8 mouse cellular contexts compared by ENCODE assay signal in the genomic region with DNA sequence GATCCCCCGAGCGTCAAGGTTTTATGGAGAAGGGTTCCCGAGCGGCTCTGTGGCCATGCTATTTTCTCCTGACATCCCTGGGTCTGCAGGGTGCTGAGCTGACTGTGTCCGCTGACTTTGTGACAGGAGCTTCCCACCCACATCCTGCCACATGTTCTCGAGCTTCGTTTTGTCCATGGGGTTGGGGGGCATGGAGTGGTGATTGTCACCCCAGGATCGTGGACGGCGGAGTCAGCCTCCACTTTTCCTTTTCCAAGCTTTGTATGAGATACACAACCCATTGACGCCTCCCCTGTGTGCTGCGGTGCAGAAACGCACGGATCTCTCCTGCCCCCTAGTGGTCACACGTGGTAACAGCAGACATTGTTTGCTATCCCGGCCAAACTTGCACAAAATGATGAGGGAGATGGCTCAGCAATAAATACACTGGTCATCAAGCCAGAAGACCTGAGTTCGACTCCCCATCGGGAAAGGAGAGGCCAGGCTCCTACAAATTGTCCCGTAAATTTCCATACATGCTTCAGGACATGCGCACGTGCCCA. TPM values are rescaled to one million over a fixed set of nuclear protein-coding genes. Genes with fewer than 3 reads are reported as not detected.
DNase-seq lines count a peak whose midpoint lies in the region; ATAC-seq and TF ChIP-seq lines count a peak whose summit lies in the region.

No protein-coding gene starts in this region.

- H3K27me3 ChIP-seq in heart, embryonic 14.5 days (ENCODE audit: control insufficient read depth, insufficient read depth, low read length): peaks cover 19% of the 10 kb centered on the region
- H3K27me3 ChIP-seq in lung, embryonic 14.5 days (ENCODE audit: insufficient read depth, low read length): 0 out of 2 replicates have a peak, but pooled peaks cover 5% of the 10 kb centered on the region

- peak; percentile 73 to 81 for DNase-seq in CD8-positive naive resting alpha-beta T cell, adult 2 months (ENCODE audit: low read depth in 2 of 2, low spot score in 2 of 2)
- DNase-seq in brain, adult 2 months (ENCODE audit: low read depth, low spot score): peak; percentile 92
- peak; percentile 78 to 86 for DNase-seq in kidney, postnatal 25 days
- DNase-seq in lung, embryonic 14.5 days: peak; percentile 91
- peak; percentile 75 for DNase-seq in testis, postnatal 14 days (ENCODE audit: low spot score)

- TF ChIP-seq CTCF in lung, embryonic 14.5 days (IDR thresholded peaks at IDR 0.05; ENCODE audit: low read depth): peak; percentile 100

- peak; percentile 60 for ATAC-seq in erythroid progenitor cell, adult 5-6 weeks (replicated peaks; ENCODE audit: low FRiP score, poor library complexity, severe bottlenecking)
- no peak for ATAC-seq in heart, embryonic 14.5 days (ENCODE audit: insufficient number of reproducible peaks, insufficient read depth, low FRiP score, low read depth)
- peak; percentile 23; the same call in 1 of the 2 replicates for ATAC-seq in lung, embryonic 14.5 days (ENCODE audit: insufficient read depth)
- peak; percentile 64 for ATAC-seq in neutrophil, adult 5-6 weeks (ENCODE audit: extremely low read depth, insufficient number of reproducible peaks, low FRiP score, poor library complexity, severe bottlenecking)

- no peaks in the 10 kb centered on the region for H3K36me3 ChIP-seq in heart, embryonic 14.5 days (ENCODE audit: control insufficient read depth, insufficient read depth, low read length)
- no peaks in the 10 kb centered on the region for H3K36me3 ChIP-seq in lung, embryonic 14.5 days (ENCODE audit: insufficient read depth)

- peaks cover 0 to 2% of the 10 kb centered on the region in 2 experiments; a peak in 2 of 4 replicates for H3K4me1 ChIP-seq in heart, embryonic 14.5 days (ENCODE audit: control insufficient read depth in 2 of 2, insufficient read depth in 2 of 2, low read length in 2 of 2)
- H3K4me1 ChIP-seq in lung, embryonic 14.5 days (ENCODE audit: insufficient read depth): 0 out of 2 replicates have a peak, but pooled peaks cover 3% of the 10 kb centered on the region

- H3K9ac ChIP-seq in heart, embryonic 14.5 days (ENCODE audit: low read length): no peak overlapping the region
- no peak overlapping the region for H3K9ac ChIP-seq in lung, embryonic 14.5 days

- no peak overlapping the region for H3K27ac ChIP-seq in heart, embryonic 14.5 days (replicated peaks in 1 of 2; ENCODE audit: control insufficient read depth in 1 of 2, insufficient read depth in 1 of 2, low read depth in 2 of 2, low read length in 2 of 2)
- no peak overlapping the region for H3K27ac ChIP-seq in lung, embryonic 14.5 days (ENCODE audit: low read depth)

- no peaks in the 10 kb centered on the region for H3K9me3 ChIP-seq in heart, embryonic 14.5 days (ENCODE audit: control insufficient read depth, low read length)
- H3K9me3 ChIP-seq in lung, embryonic 14.5 days (ENCODE audit: low read depth, low read length): no peaks in the 10 kb centered on the region

- H3K4me3 ChIP-seq in heart, embryonic 14.5 days (ENCODE audit: control insufficient read depth in 1 of 2, insufficient read depth in 1 of 2, low read depth in 1 of 2, low read length in 2 of 2): no peak overlapping the region
- H3K4me3 ChIP-seq in lung, embryonic 14.5 days (ENCODE audit: low read depth, low read length): no peak overlapping the region

- peak overlapping the region; percentile 47 for H3K4me2 ChIP-seq in heart, embryonic 14.5 days (ENCODE audit: low read length)
- H3K4me2 ChIP-seq in lung, embryonic 14.5 days: peak overlapping the region; percentile 38; the same call in 1 of the 2 replicates

- 8% methylated on average over 21 of the region's 21 CpGs for WGBS in heart, embryonic 14.5 days
- WGBS in lung, embryonic 14.5 days: 13% methylated on average over 21 of the region's 21 CpGs

RNA-seq across cellular contexts. Expression of a gene that starts 19.6 kb away (rescaled TPM):
- total RNA-seq in erythroid progenitor cell, adult 5-6 weeks (2015; ENCODE audit: low replicate concordance): not detected in 2 replicates
- 0.38 and 0.90 TPM in 2 replicates for total RNA-seq in erythroid progenitor cell, adult 5-6 weeks (2017; ENCODE audit: low replicate concordance)
- polyA plus RNA-seq in heart, embryonic 14.5 days (2014; fragmentation: Nextera tagmentation; extraction: Ambion mirVana): 1.2 and 1.4 TPM in 2 replicates
- 4.5 and 5.7 TPM in 2 replicates for polyA plus RNA-seq in lung, embryonic 14.5 days (2014; fragmentation: Nextera tagmentation; extraction: Ambion mirVana)
- total RNA-seq in neutrophil, adult 5-6 weeks (2017): not detected in 2 replicates

RNA-seq across cellular contexts. Expression of a gene that starts 30.3 kb away (rescaled TPM):
- not detected in 2 replicates for total RNA-seq in erythroid progenitor cell, adult 5-6 weeks (2015; ENCODE audit: low replicate concordance)
- not detected in 2 replicates for total RNA-seq in erythroid progenitor cell, adult 5-6 weeks (2017; ENCODE audit: low replicate concordance)
- polyA plus RNA-seq in heart, embryonic 14.5 days (2014; fragmentation: Nextera tagmentation; extraction: Ambion mirVana): not detected in 2 replicates
- 0.08 and 0.09 TPM in 2 replicates for polyA plus RNA-seq in lung, embryonic 14.5 days (2014; fragmentation: Nextera tagmentation; extraction: Ambion mirVana)
- not detected in 2 replicates for total RNA-seq in neutrophil, adult 5-6 weeks (2017)

RNA-seq across cellular contexts. Expression of a gene that starts 42.1 kb away (rescaled TPM):
- total RNA-seq in erythroid progenitor cell, adult 5-6 weeks (2015; ENCODE audit: low replicate concordance): 4.3 and 7.1 TPM in 2 replicates
- total RNA-seq in erythroid progenitor cell, adult 5-6 weeks (2017; ENCODE audit: low replicate concordance): 1.2 and 4.2 TPM in 2 replicates
- 5.0 and 5.2 TPM in 2 replicates for polyA plus RNA-seq in heart, embryonic 14.5 days (2014; fragmentation: Nextera tagmentation; extraction: Ambion mirVana)
- 11.7 and 15.2 TPM in 2 replicates for polyA plus RNA-seq in lung, embryonic 14.5 days (2014; fragmentation: Nextera tagmentation; extraction: Ambion mirVana)
- 8.6 and 19.5 TPM in 2 replicates for total RNA-seq in neutrophil, adult 5-6 weeks (2017)
